Mouse (Mus musculus): ENCODE data around the gene Tgfbrap1.
A peak's percentile ranks its signal among the peaks of the same experiment; 100 is the strongest.
"Not testable (repeated sequence)": the region's sequence is repeated elsewhere in the genome, so short reads cannot be mapped to it uniquely, and the experiment has no call there.

Tgfbrap1 gene

DNA sequence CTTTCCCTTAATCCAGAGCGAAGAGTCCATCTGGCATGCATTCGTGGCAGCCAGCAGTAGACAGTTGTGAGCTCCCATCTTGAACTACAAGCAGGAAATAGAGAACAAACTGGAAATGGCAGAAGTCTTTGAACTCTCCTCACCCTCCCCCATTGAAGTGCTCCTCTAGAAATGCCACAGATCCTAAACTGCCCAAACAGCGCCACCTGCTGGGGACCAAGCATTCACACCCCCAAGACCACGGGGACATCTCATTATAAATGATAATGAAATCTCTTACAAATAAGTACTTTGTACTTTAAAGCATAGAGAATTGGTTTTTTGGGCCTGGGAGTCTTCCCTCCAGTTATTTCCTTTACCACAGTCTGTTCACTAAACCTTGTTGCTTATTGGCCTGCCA is 12.1 kb upstream of the Tgfbrap1 start:
- DNase-seq, result peak; percentile 68

GRCm38 (mm10) chr1:43108729-43109128 is 10.3 kb upstream of the Tgfbrap1 start:
- no peak for DNase-seq

GRCm38 (mm10) chr1:43094206-43094605 is 4.2 kb downstream of the Tgfbrap1 start:
- no peak for DNase-seq

DNA sequence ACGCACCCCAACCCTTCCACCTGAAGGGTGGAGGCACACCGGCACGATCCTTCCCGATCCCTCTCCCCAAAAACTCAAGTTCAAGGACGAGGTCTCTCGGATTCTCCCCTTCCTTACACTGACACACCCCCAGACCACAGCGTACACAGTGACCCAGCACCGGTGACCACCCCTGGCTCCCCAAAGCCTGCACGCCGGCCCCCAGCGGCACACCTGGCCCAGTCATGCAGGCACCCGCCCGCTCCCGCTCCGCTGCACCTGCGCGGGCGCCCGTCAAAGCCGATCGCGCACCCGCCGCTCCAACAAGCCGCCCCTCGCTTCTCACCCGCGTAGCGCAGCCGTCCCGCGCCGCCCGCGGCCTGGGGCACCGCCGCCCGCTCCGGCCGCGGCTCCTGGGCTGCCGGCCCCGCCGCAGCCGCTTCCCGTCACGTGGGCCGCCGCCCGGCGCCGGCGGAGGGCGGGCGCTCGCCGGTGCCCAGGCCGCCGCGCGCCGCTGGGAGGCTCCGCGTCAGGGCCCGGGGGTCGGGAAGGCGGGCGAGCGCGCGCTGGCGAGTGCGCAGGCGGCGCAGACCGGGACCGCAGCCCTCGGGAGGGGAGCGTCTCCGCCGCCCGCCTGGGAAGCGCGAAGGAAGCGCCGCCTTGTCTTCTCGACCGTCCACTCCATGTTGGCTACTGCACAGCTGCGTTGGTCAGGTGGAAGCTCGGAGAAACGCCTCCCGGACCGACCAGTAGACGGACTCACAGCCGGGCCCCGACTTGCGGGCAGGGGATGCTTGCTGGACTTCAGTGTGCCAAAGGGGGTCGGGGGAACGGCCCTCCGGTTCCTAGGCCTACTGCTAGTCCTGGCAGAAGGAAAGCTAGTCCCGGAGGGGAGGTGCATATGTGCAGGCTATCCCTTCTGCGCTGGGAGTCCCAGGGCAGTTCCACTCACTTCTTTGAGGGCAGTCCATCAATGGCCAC is 6.1 kb downstream of the Tgfbrap1 start:
- peak; percentile 65 for DNase-seq

DNA sequence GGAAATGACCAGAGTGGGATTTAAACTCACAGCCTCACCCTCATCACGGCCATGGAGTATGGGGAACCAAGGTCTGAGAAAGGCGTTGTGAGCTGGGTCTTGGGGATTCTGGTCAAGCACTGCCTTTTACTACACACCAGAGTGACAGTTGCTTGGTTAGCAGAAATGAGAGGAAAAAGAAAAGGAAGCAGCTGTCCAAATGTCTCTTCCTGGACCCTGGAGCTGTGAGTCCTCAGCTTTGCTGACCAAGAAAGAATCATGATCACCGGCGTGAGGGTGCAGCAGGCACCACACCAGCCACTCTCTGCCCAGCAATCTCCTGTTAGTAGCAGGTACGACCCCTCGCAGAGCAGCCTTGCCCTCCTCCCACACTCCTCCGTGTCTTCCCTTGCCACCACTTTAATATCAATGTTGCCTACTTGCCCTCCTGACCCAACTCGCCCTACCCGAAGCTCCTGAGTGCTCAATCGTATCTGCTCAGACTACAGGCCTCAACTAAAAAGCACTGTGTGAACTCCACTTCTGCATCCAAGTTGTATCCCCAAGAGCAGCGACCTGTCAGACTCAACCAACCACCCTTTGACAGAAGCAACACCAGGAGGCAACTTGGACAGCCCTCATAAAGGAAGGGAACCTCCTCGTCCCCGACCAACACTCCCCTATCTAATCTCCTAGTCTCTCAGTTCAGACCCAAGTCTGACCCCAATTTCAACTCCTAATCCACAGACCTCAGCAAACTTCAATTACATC is 7.0 kb downstream of the Tgfbrap1 start:
- no peak for DNase-seq

DNA sequence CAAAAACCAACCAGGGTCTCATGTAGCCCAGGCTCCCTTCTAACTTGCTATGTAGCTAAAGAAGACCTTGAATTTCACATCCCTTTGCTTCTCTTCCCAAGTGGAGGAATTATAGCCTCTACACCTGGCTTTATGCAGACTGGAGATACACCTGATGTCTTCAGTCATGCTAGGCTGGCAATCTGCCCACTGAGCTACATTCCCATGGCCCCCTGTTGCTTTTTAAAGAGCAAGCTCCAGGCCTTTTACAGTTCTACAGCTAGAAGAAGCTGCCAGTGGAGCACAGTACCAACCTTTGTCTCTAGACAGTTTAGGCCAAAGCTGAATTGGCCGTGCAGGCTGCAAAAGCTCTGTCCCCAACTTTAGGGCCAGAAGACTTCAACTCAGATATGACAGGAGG is 8.0 kb downstream of the Tgfbrap1 start:
- no peak for DNase-seq

- DNase-seq, result no peak
Observed at GRCm38 (mm10) chr1:43082946-43083345, 15.5 kb downstream of the Tgfbrap1 start.

- no peak for DNase-seq
Observed at GRCm38 (mm10) chr1:43078124-43078523, 20.3 kb downstream of the Tgfbrap1 start.

DNA sequence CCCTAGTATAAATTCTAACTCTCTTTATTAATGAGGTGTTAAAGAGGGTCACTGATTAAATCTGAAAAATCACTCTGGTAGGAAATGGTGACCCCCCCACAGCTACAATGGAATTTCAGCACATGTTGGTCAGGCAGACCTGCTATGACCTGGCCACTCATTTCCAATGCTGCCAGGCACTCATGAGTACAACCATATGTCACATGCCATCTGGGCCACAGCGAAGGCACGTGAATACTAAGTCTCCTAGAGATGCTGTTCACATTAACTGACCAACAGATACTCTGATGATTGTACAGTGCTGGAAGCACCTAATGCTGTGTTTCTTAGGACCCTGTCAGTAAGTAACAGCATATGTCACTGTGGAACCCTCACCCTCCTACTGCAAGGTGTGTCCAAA is 23.6 kb downstream of the Tgfbrap1 start:
- no peak for DNase-seq

DNA sequence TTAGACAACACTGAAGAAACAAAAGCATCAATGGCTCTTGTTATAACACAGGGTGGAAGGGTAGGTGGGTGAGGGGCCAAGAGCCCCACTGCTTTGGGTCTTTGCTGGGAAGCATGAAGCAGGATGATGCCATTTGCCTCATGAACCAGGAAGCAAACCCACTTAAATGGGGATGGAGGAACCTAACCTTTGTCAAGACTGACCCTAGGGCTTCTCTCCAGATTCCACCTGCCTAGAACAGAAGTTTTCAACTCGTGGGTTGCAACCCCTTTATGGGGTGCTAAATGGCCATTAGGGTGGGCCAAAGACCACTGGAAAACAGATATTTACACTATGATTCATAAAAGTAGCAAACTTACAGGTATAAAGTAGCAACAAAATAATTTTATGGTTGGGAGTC is 25.9 kb downstream of the Tgfbrap1 start:
- no peak for DNase-seq

DNA sequence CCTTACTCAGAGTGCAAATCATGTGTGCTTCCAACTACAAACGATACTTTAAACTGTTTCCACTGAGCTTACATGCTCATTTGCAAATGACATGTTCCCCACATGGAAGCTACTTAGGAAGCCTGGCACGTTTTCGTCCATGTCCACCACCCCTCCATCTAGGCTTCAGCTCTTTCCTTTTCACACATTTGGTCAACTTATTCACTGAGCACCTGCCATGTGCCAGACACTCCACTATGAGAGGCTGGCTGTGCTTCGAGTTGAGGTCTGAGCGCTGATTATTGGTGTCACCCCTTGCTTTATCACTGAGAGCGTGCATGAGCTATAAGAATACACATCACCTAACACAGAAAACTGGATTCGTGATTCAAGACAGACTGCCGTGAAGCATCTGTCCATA is 26.4 kb downstream of the Tgfbrap1 start:
- no peak for DNase-seq

DNA sequence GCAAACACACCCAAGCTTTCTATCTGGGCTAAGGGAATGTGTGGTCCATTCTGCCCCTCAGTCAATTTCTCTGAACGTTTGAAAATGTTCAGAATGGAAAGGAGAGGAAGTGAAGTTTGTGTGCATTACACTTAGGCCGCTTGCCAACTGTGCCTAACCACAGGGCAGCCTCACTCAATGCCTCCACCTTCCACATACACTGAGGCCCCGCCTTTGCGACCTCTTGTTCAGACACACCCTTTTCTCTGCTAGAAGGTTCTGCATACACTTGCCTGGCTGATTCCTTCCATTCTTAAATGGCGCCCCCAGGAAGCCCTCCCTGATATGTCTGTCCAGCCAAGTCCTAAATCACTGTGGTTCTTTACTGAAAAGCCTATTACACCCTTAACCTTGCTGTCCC is 27.7 kb downstream of the Tgfbrap1 start:
- DNase-seq, result no peak

DNA sequence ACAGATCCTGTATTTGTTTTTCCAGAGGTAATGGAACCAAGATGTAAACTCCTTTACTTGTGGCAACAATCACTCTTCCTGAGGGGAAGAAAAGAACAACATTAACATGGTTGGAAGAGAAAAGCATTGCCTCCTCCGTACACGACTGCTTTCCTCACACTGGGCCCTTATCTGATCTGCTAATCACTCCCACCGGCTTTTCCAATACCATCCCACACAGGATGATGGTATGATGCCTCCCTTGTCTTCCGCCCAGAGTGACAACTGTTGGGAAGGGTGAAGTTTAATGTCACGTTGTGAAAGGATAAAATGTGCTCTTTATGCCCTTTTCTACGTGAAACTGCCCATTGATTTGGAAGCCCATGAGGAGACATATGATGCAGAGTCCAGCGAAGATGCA is 30.9 kb downstream of the Tgfbrap1 start:
- DNase-seq, result no peak

- no peak for DNase-seq
Observed at GRCm38 (mm10) chr1:43066573-43066972, 31.9 kb downstream of the Tgfbrap1 start.

- peak; percentile 39 for DNase-seq
Observed at GRCm38 (mm10) chr1:43065615-43066310, 32.7 kb downstream of the Tgfbrap1 start.

- DNase-seq, result no peak
Observed at GRCm38 (mm10) chr1:43051903-43052302, 46.5 kb downstream of the Tgfbrap1 start.

- DNase-seq, result no peak
Observed at GRCm38 (mm10) chr1:43047811-43048210, 50.6 kb downstream of the Tgfbrap1 start.

DNA sequence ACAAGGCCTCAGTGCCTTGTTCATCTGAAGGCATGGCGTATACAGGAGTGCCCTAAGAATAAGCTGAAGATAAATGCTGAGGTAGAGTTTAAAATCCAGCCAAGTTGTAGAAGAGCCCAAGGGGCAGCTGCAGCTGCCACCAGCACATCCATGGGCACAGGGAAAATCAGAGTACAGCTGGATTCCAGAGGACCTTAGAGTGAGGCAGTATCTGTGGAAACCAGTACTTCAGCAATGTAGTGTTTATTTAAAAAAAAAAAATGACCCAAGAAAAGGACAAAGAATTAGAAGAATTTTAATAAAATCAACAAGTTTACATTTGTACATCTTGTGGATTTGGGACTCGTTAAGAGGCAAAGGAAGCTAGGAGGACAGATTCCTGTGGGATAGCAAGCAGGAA is 51.4 kb downstream of the Tgfbrap1 start:
- no peak for DNase-seq

- DNase-seq, result no peak
Observed at GRCm38 (mm10) chr1:43045204-43045982, 53.0 kb downstream of the Tgfbrap1 start.

- DNase-seq, result no peak
Observed at GRCm38 (mm10) chr1:43042271-43042670, 56.2 kb downstream of the Tgfbrap1 start.

GRCm38 (mm10) chr1:43036014-43036413 is 62.4 kb downstream of the Tgfbrap1 start:
- no peak for DNase-seq

- DNase-seq, result not testable (repeated sequence)
Observed at GRCm38 (mm10) chr1:43015153-43015685, 83.2 kb downstream of the Tgfbrap1 start.

Data from thymus, postnatal 25 days (tissue).